Mouse (Mus musculus) limb, embryonic 13.5 days (tissue): ENCODE results near the gene Snapc4. TPM values are rescaled to one million over a fixed set of nuclear protein-coding genes. Genes with fewer than 3 reads are reported as not detected.

Experiments used
- ATAC-seq: fragments of 200-750 bp; cut with Nextera tagmentation; 2 replicates; pipeline ENCODE4 v1.8.0; 2017; ENCODE audit warnings: low read depth, moderate number of reproducible peaks, moderate TSS enrichment; ENCODE audit not compliant: low FRiP score
- H3K27ac ChIP-seq: fragments of 300-500 bp; sonication (generic); 2 replicates; pipeline ENCODE4 v1.5.1; 2015; ENCODE audit warnings: inconsistent platforms, mild to moderate bottlenecking, moderate library complexity
- H3K27me3 ChIP-seq: fragments of 300-500 bp; sonication (generic); 2 replicates; pipeline ENCODE4 v1.6.1; 2015; ENCODE audit warnings: mild to moderate bottlenecking, inconsistent platforms
- H3K36me3 ChIP-seq: fragments of 300-500 bp; sonication (generic); 2 replicates; pipeline ENCODE4 v1.6.1; 2015; ENCODE audit warnings: inconsistent platforms, mild to moderate bottlenecking, moderate library complexity
- H3K4me1 ChIP-seq: fragments of 300-500 bp; sonication (generic); 2 replicates; pipeline ENCODE4 v1.6.1; 2015; ENCODE audit warnings: inconsistent platforms
- H3K4me2 ChIP-seq: fragments of 300-500 bp; sonication (generic); replicated peaks from 2 replicates; pipeline ENCODE4 v1.6.1; 2015; ENCODE audit warnings: inconsistent platforms, mild to moderate bottlenecking, moderate library complexity
- H3K4me3 ChIP-seq: fragments of 300-500 bp; sonication (generic); 2 replicates; pipeline ENCODE4 v1.5.1; 2015; ENCODE audit warnings: moderate library complexity, mild to moderate bottlenecking, inconsistent platforms
- H3K9ac ChIP-seq: fragments of 300-500 bp; sonication (generic); 2 replicates; pipeline ENCODE4 v1.6.1; 2015; ENCODE audit warnings: mild to moderate bottlenecking, inconsistent platforms
- H3K9me3 ChIP-seq: fragments of 300-500 bp; sonication (generic); 2 replicates; pipeline ENCODE4 v1.6.1; 2016; ENCODE audit warnings: inconsistent platforms
- WGBS: fragments of 180-500 bp; shearing (Covaris S2); methylation state at CpG from one replicate; pipeline ENCODE4 v1.1.7; 2015; 5-methylcytosine and 5-hydroxymethylcytosine counted together
- polyA plus RNA-seq: library from polyadenylated mRNA; unstranded; fragments of >200 nt; fragmentation: Nextera tagmentation; extraction: Ambion mirVana; gene quantifications from 2 replicates; pipeline ENCODE4 v1.2.1, GENCODE M21; 2015

The Snapc4 gene
- 29.3 and 36.1 TPM in 2 replicates for polyA plus RNA-seq

- under 1% methylated on average over 38 of the region's 38 CpGs for WGBS
- Histone ChIP-seq H3K9ac (peak within 1 kb of the TSS; percentile 85), H3K9me3 (no peaks in the 10 kb centered on the region), H3K4me2 (peak within 1 kb of the TSS; percentile 86), H3K27me3 (no peaks in the 10 kb centered on the region), H3K4me1 (peaks cover 12% of the 10 kb centered on the region), H3K27ac (0 out of 2 replicates have a peak within 1 kb of the TSS, but pooled peaks have one; percentile 22), H3K36me3 (peaks cover 67% of the 10 kb centered on the region), H3K4me3 (peak within 1 kb of the TSS; percentile 85)
- peak; percentile 95 for ATAC-seq
Observed at GRCm38 (mm10) chr2:26380131-26380771, at the start of gene Snapc4. Snapc4 (minus strand) TSS chr2:26380653.

GRCm38 (mm10) chr2:26429851-26430250 is 49.4 kb upstream of the Snapc4 start:
- 92% methylated on average over 5 of the region's 5 CpGs for whole genome bisulfite sequencing
- H3K4me1 ChIP-seq = no peaks in the 10 kb centered on the region
- no peak overlapping the region for H3K4me3 ChIP-seq
- H3K36me3 ChIP-seq = peaks cover 97% of the 10 kb centered on the region
- no peak overlapping the region for H3K9ac ChIP-seq
- ATAC-seq = no peak
- H3K9me3 ChIP-seq = no peaks in the 10 kb centered on the region
- H3K27me3 ChIP-seq = no peaks in the 10 kb centered on the region
- H3K27ac ChIP-seq = no peak overlapping the region
- H3K4me2 ChIP-seq = no peak overlapping the region

- H3K27ac ChIP-seq = no peak overlapping the region
- WGBS = 93% methylated on average over 2 of the region's 2 CpGs
- no peak for ATAC-seq
Observed at GRCm38 (mm10) chr2:26424541-26424940, 44.1 kb upstream of the Snapc4 start.

GRCm38 (mm10) chr2:26423086-26423485 is 42.6 kb upstream of the Snapc4 start:
- Histone ChIP-seq H3K36me3 (peaks cover 97% of the 10 kb centered on the region), H3K9me3 (no peaks in the 10 kb centered on the region), H3K27ac (no peak overlapping the region), H3K4me2 (no peak overlapping the region), H3K4me1 (no peaks in the 10 kb centered on the region), H3K4me3 (no peak overlapping the region), H3K9ac (no peak overlapping the region), H3K27me3 (no peaks in the 10 kb centered on the region)
- no peak for ATAC-seq
- WGBS = 86% methylated on average over 1 of the region's 1 CpGs

More at GRCm38 (mm10) chr2:26424541-26424940, 44.1 kb upstream of the Snapc4 start:
- no peak overlapping the region for H3K9ac ChIP-seq
- peaks cover 97% of the 10 kb centered on the region for H3K36me3 ChIP-seq
- no peaks in the 10 kb centered on the region for H3K4me1 ChIP-seq
- H3K4me2 ChIP-seq = no peak overlapping the region
- no peaks in the 10 kb centered on the region for H3K27me3 ChIP-seq
- no peak overlapping the region for H3K4me3 ChIP-seq
- no peaks in the 10 kb centered on the region for H3K9me3 ChIP-seq

GRCm38 (mm10) chr2:26421969-26422368 is 41.5 kb upstream of the Snapc4 start:
- no peak for ATAC-seq

GRCm38 (mm10) chr2:26418120-26418519 is 37.7 kb upstream of the Snapc4 start:
- no peaks in the 10 kb centered on the region for H3K27me3 ChIP-seq
- WGBS = 90% methylated on average over 1 of the region's 1 CpGs

More at GRCm38 (mm10) chr2:26421969-26422368, 41.5 kb upstream of the Snapc4 start:
- H3K27me3 ChIP-seq = no peaks in the 10 kb centered on the region
- WGBS = 89% methylated on average over 2 of the region's 2 CpGs
- H3K27ac ChIP-seq = no peak overlapping the region
- H3K4me3 ChIP-seq = no peak overlapping the region
- no peak overlapping the region for H3K4me2 ChIP-seq
- H3K9ac ChIP-seq = no peak overlapping the region
- no peaks in the 10 kb centered on the region for H3K9me3 ChIP-seq
- H3K4me1 ChIP-seq = no peaks in the 10 kb centered on the region
- H3K36me3 ChIP-seq = peaks cover 98% of the 10 kb centered on the region

GRCm38 (mm10) chr2:26417066-26417465 is 36.6 kb upstream of the Snapc4 start:
- Histone ChIP-seq H3K4me3 (no peak overlapping the region), H3K27me3 (no peaks in the 10 kb centered on the region), H3K9ac (no peak overlapping the region), H3K36me3 (peaks cover 98% of the 10 kb centered on the region), H3K9me3 (no peaks in the 10 kb centered on the region), H3K4me1 (no peaks in the 10 kb centered on the region), H3K27ac (no peak overlapping the region), H3K4me2 (no peak overlapping the region)
- ATAC-seq = no peak

More at GRCm38 (mm10) chr2:26418120-26418519, 37.7 kb upstream of the Snapc4 start:
- H3K9me3 ChIP-seq = no peaks in the 10 kb centered on the region
- no peak overlapping the region for H3K27ac ChIP-seq
- H3K9ac ChIP-seq = no peak overlapping the region
- no peak for ATAC-seq
- peaks cover 98% of the 10 kb centered on the region for H3K36me3 ChIP-seq
- H3K4me2 ChIP-seq = no peak overlapping the region
- no peaks in the 10 kb centered on the region for H3K4me1 ChIP-seq
- no peak overlapping the region for H3K4me3 ChIP-seq

- no peak for ATAC-seq
- WGBS = 74% methylated on average over 5 of the region's 5 CpGs
- H3K27ac ChIP-seq = no peak overlapping the region
Observed at GRCm38 (mm10) chr2:26410931-26411411, 30.5 kb upstream of the Snapc4 start.

GRCm38 (mm10) chr2:26410091-26410490 is 29.6 kb upstream of the Snapc4 start:
- peaks cover 33% of the 10 kb centered on the region for H3K4me1 ChIP-seq
- WGBS = 81% methylated on average over 5 of the region's 5 CpGs

More at GRCm38 (mm10) chr2:26410931-26411411, 30.5 kb upstream of the Snapc4 start:
- Histone ChIP-seq H3K9ac (no peak overlapping the region), H3K4me1 (peaks cover 25% of the 10 kb centered on the region), H3K27me3 (no peaks in the 10 kb centered on the region), H3K4me3 (no peak overlapping the region), H3K4me2 (no peak overlapping the region), H3K9me3 (no peaks in the 10 kb centered on the region), H3K36me3 (peaks cover 71% of the 10 kb centered on the region)

GRCm38 (mm10) chr2:26409362-26409761 is 28.9 kb upstream of the Snapc4 start:
- ATAC-seq = peak; percentile 25; the same call in 1 of the 2 replicates
- Histone ChIP-seq H3K9me3 (no peaks in the 10 kb centered on the region), H3K4me2 (peak overlapping the region; percentile 97), H3K9ac (no peak overlapping the region), H3K4me3 (peak overlapping the region; percentile 93), H3K36me3 (peaks cover 63% of the 10 kb centered on the region), H3K27me3 (no peaks in the 10 kb centered on the region), H3K4me1 (peaks cover 33% of the 10 kb centered on the region), H3K27ac (no peak overlapping the region)
- 58% methylated on average over 3 of the region's 3 CpGs for WGBS

More at GRCm38 (mm10) chr2:26410091-26410490, 29.6 kb upstream of the Snapc4 start:
- H3K36me3 ChIP-seq = peaks cover 68% of the 10 kb centered on the region
- ATAC-seq = no peak
- H3K27me3 ChIP-seq = no peaks in the 10 kb centered on the region
- H3K4me3 ChIP-seq = no peak overlapping the region
- H3K4me2 ChIP-seq = no peak overlapping the region
- H3K9me3 ChIP-seq = no peaks in the 10 kb centered on the region
- H3K9ac ChIP-seq = no peak overlapping the region
- H3K27ac ChIP-seq = no peak overlapping the region

GRCm38 (mm10) chr2:26408515-26409356 is 28.3 kb upstream of the Snapc4 start, which contains the start of gene Inpp5e:
Inpp5e (minus strand) TSS chr2:26409203.
- peak; percentile 96 for ATAC-seq
- Histone ChIP-seq H3K36me3 (peaks cover 57% of the 10 kb centered on the region), H3K27ac (peak within 1 kb of the TSS; percentile 72), H3K9me3 (no peaks in the 10 kb centered on the region), H3K9ac (peak within 1 kb of the TSS; percentile 95), H3K4me1 (peaks cover 33% of the 10 kb centered on the region), H3K4me2 (peak within 1 kb of the TSS; percentile 97), H3K4me3 (peak within 1 kb of the TSS; percentile 93), H3K27me3 (no peaks in the 10 kb centered on the region)
- WGBS = 1% methylated on average over 57 of the region's 57 CpGs

- no peak overlapping the region for H3K9ac ChIP-seq
- no peaks in the 10 kb centered on the region for H3K27me3 ChIP-seq
- no peak overlapping the region for H3K27ac ChIP-seq
- H3K4me3 ChIP-seq = no peak overlapping the region
- no peak overlapping the region for H3K4me2 ChIP-seq
- no peaks in the 10 kb centered on the region for H3K9me3 ChIP-seq
- peaks cover 55% of the 10 kb centered on the region for H3K36me3 ChIP-seq
- ATAC-seq = no peak
- peaks cover 32% of the 10 kb centered on the region for H3K4me1 ChIP-seq
- 75% methylated on average over 8 of the region's 8 CpGs for WGBS
Observed at GRCm38 (mm10) chr2:26403306-26403705, 22.9 kb upstream of the Snapc4 start.
